Mouse (Mus musculus): ENCODE measurements at regions not wholly inside any gene's neighbourhood (a gene's known extent, or its start where the extent isn't known, plus 50 kb on each side); places are given as distances from the start of the nearest gene placed in this dataset.

DNA sequence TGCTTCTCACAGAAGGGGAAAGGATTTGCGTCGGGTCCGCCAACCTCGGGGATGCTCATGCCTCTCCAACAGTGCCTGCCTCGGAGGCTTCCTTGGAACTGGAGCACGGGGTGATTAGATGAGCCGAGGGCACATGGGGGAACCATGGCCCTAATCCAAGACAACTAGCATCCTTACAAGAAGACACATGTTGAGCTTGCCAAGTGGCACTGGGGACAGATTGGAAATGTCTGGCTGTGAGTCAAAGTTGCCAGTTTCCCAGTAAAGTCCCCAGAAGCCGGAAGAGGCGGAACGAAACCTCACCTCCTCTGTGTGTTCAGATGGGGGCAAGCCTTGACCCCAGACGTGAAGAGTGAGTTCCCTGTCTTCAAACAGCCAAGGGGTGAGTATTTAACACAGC lies 172.6 kb upstream of the A430005L14Rik start:
- no peak for TF ChIP-seq CHD2 (IDR thresholded peaks at IDR 0.05; ENCODE audit: low read depth, low read length)
- TF ChIP-seq ZC3H11A (IDR thresholded peaks at IDR 0.05; ENCODE audit: borderline replicate concordance, low read depth, low read length): no peak
